Mouse (Mus musculus) myocyte (in vitro differentiated cells): Measurements from ENCODE around the gene Ubald2.

Experiments
- CEBPB ChIP-seq: IDR thresholded peaks from 2 replicates; pipeline ENCODE4 v1.6.1; 2011; ENCODE audit warnings: mild to moderate bottlenecking, moderate library complexity; ENCODE audit not compliant: poor library complexity, insufficient read depth, severe bottlenecking
- E2F4 ChIP-seq: IDR thresholded peaks from one replicate; pipeline ENCODE4 v1.6.1; 2011; ENCODE audit warnings: mild to moderate bottlenecking, control low read depth, moderate library complexity; ENCODE audit not compliant: insufficient read depth
- MAX ChIP-seq: IDR thresholded peaks from one replicate; pipeline ENCODE4 v1.6.1; 2011; ENCODE audit warnings: low read depth, mild to moderate bottlenecking, control low read depth
- MYOD1 ChIP-seq, 3 experiments: IDR thresholded peaks; one replicate each; pipeline ENCODE4 v1.6.1; 2011; ENCODE audit warnings: control low read depth in 2 of 3, low read depth in 2 of 3, mild to moderate bottlenecking in 2 of 3, moderate library complexity in 1 of 3; ENCODE audit not compliant: insufficient read length in 2 of 3, control insufficient read depth in 1 of 3
- MYOG ChIP-seq, 3 experiments: IDR thresholded peaks; one replicate each; pipeline ENCODE4 v1.6.1; 2011; ENCODE audit warnings: control low read depth in 2 of 3, low read depth in 2 of 3, mild to moderate bottlenecking in 2 of 3; ENCODE audit not compliant: insufficient read length in 2 of 3, control insufficient read depth in 1 of 3, insufficient read depth in 1 of 3
- POLR2A ChIP-seq: IDR thresholded peaks from one replicate; pipeline ENCODE4 v1.6.1; 2011; ENCODE audit warnings: low read depth, mild to moderate bottlenecking, control low read depth, moderate library complexity; ENCODE audit not compliant: insufficient read length
- POLR2AphosphoS2 ChIP-seq: IDR thresholded peaks from one replicate; pipeline ENCODE4 v1.6.1; 2011; ENCODE audit warnings: low read depth, control low read depth; ENCODE audit not compliant: insufficient read length
- SRF ChIP-seq: IDR thresholded peaks from one replicate; pipeline ENCODE4 v1.6.1; 2011; ENCODE audit warnings: low read depth; ENCODE audit not compliant: control insufficient read depth, insufficient read length
- TCF12 ChIP-seq: IDR thresholded peaks from one replicate; pipeline ENCODE4 v1.6.1; 2011; ENCODE audit warnings: mild to moderate bottlenecking, control low read depth; ENCODE audit not compliant: poor library complexity, insufficient read depth, severe bottlenecking
- TCF3 ChIP-seq: IDR thresholded peaks from one replicate; pipeline ENCODE4 v1.6.1; 2011; ENCODE audit warnings: low read depth, control low read depth; ENCODE audit not compliant: insufficient read length
- USF1 ChIP-seq: IDR thresholded peaks from one replicate; pipeline ENCODE4 v1.6.1; 2011; ENCODE audit warnings: low read depth, mild to moderate bottlenecking, control low read depth, moderate library complexity

DNA sequence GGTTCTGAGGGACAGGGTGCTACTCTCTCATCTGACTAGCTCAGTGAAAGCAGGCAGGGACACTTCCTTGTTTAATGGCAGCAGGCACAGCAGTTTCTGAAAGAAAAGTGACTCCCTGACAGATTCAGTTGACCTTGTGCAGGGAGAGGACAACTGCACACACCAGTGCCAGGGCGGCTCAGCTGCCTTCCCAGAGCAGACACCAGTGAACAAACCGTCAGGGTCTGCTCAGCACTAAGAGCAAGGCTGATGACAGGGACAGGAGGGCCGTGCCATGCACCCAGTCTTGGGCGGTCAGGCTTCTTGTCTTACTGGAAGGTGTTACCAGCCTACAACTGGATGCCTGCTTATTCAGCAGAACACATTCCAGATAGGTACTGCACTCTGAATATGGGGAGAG is 37.0 kb downstream of the Ubald2 start:
- TF ChIP-seq POLR2AphosphoS2 (no peak), USF1 (no peak), MYOG (IDR thresholded peaks at IDR 0.05; ENCODE audit: control insufficient read depth in 1 of 3, insufficient read depth in 1 of 3, insufficient read length in 2 of 3, low read depth in 2 of 3) (no peak), TCF12 (no peak), POLR2A (no peak), CEBPB (no peak), TCF3 (no peak), MAX (no peak), SRF (no peak), E2F4 (no peak), MYOD1 (IDR thresholded peaks at IDR 0.05; ENCODE audit: control insufficient read depth in 1 of 3, insufficient read length in 2 of 3, low read depth in 2 of 3) (no peak)
